9 mouse cellular contexts compared by ENCODE assay signal in the genomic region with DNA sequence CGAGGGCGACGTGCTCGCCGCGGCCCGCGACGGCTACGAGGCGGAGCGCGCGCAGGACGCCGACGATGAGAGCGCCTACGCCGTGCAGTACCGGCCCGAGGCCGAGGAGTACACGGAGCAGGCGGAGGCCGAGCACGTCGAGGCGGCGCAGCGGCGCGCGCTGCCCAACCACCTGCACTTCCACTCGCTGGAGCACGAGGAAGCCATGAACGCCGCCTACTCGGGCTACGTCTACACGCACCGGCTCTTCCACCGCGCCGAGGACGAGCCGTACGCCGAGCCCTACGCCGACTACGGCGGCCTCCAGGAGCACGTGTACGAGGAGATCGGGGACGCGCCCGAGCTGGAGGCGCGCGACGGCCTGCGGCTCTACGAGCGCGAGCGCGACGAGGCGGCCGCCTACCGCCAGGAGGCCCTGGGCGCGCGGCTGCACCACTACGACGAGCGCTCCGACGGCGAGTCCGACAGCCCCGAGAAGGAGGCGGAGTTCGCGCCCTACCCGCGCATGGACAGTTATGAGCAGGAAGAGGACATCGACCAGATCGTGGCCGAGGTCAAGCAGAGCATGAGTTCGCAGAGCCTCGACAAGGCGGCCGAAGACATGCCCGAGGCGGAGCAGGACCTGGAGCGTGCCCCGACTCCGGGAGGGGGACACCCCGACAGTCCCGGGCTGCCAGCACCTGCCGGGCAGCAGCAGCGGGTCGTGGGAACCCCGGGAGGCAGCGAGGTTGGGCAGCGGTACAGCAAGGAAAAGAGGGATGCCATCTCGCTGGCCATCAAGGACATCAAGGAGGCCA.
A peak's percentile ranks its signal among the peaks of the same experiment; 100 is the strongest.
DNase-seq lines count a peak whose midpoint lies in the region; ATAC-seq and TF ChIP-seq lines count a peak whose summit lies in the region.
"Had no signal": no experiment of that assay in that cellular context is flagged by ENCODE, and none has a peak within 500 bp of the region (broad histone marks: within the 10 kb centered on the region; RNA-seq: fewer than 3 reads in every experiment).

No protein-coding gene starts in this region.

- peaks cover 4% of the 10 kb centered on the region; the same call in 1 of the 2 replicates for H3K27me3 ChIP-seq in hindbrain, embryonic 16.5 days (replicated peaks; ENCODE audit: control insufficient read depth, insufficient read depth, low read length)

- 21% methylated on average over 96 of the region's 110 CpGs for WGBS in hindbrain, embryonic 16.5 days

- H3K36me3 ChIP-seq in ES-E14 (ENCODE audit: control insufficient read depth, insufficient read depth, low read length, poor library complexity, severe bottlenecking): no peaks in the 10 kb centered on the region
- H3K36me3 ChIP-seq in hindbrain, embryonic 16.5 days (ENCODE audit: control insufficient read depth, insufficient read depth, low read length): no peaks in the 10 kb centered on the region

- no peaks in the 10 kb centered on the region for H3K4me1 ChIP-seq in ES-E14 (ENCODE audit: control insufficient read depth in 2 of 2, insufficient read depth in 2 of 2, low read length in 2 of 2, poor library complexity in 1 of 2)
- peaks cover 9% of the 10 kb centered on the region for H3K4me1 ChIP-seq in hindbrain, embryonic 16.5 days (ENCODE audit: control insufficient read depth, insufficient read depth, low read depth, low read length)

- H3K9ac ChIP-seq in ES-E14 (ENCODE audit: insufficient read depth, low read depth, low read length, poor library complexity, severe bottlenecking): peak overlapping the region; percentile 19; the same call in 1 of the 2 replicates
- H3K9ac ChIP-seq in hindbrain, embryonic 16.5 days (ENCODE audit: low read depth, low read length): peak overlapping the region; percentile 53

- H3K4me2 ChIP-seq in hindbrain, embryonic 16.5 days (ENCODE audit: low read length): peak overlapping the region; percentile 55

- no peak overlapping the region for H3K27ac ChIP-seq in ES-E14 (ENCODE audit: insufficient read depth, low read depth, low read length, poor library complexity, severe bottlenecking)
- H3K27ac ChIP-seq in hindbrain, embryonic 16.5 days (ENCODE audit: low read depth, low read length): no peak overlapping the region; the same call in 1 of the 2 replicates

- H3K9me3 ChIP-seq in ES-E14 (ENCODE audit: control insufficient read depth, insufficient read depth, low read depth, low read length): no peaks in the 10 kb centered on the region
- no peaks in the 10 kb centered on the region for H3K9me3 ChIP-seq in hindbrain, embryonic 16.5 days (ENCODE audit: control insufficient read depth, low read length)

- DNase-seq in ES-E14 (ENCODE audit: low read depth, low spot score): peak; percentile 40
- peak; percentile 19 for DNase-seq in c-Kit-positive CD71-negative TER-119-negative erythroid progenitor cells, embryonic 14.5 days (ENCODE audit: low read depth)
- peak; percentile 4 to 20 for DNase-seq in gastrocnemius, adult 8-10 months (ENCODE audit: low spot score in 2 of 2)
- DNase-seq in left cerebral cortex, adult 9 months (ENCODE audit: low spot score in 2 of 2): peak; percentile 37 to 55
- peak; percentile 20 for DNase-seq in lung, postnatal 36 days
- DNase-seq in right cerebral cortex, postnatal 25 days: peak; percentile 64
- no peak for DNase-seq in spleen, adult 18-20 months

- peak; percentile 70 for ATAC-seq in hindbrain, embryonic 16.5 days

- in situ Hi-C loops in ES-E14 (cut with MboI; ENCODE audit: low sequenced_read_pairs in 2 of 2, unreplicated experiment in 2 of 2): no loop called here

- peak overlapping the region; percentile 55 to 60 for H3K4me3 ChIP-seq in ES-E14 (ENCODE audit: insufficient read depth in 1 of 2, low read depth in 1 of 2, low read length in 2 of 2, poor library complexity in 1 of 2, severe bottlenecking in 1 of 2)
- H3K4me3 ChIP-seq in hindbrain, embryonic 16.5 days (ENCODE audit: low read length): peak overlapping the region; percentile 29
- H3K4me3 ChIP-seq: myocyte had no signal

TF ChIP-seq in ES-E14, 5 proteins besides CTCF, POLR2A, EP300 and RAD21:
- TF ChIP-seq CHD2 (IDR thresholded peaks at IDR 0.05; ENCODE audit: low read depth, low read length): no peak
- TF ChIP-seq HCFC1 (IDR thresholded peaks at IDR 0.05; ENCODE audit: borderline replicate concordance, insufficient read depth, low read length): no peak
- no peak for TF ChIP-seq MAFK (IDR thresholded peaks at IDR 0.05; ENCODE audit: insufficient read depth, low read depth, low read length)
- no peak for TF ChIP-seq ZNF384 (IDR thresholded peaks at IDR 0.05; ENCODE audit: low read depth, low read length)
- no peak for TF ChIP-seq ZC3H11A (IDR thresholded peaks at IDR 0.05; ENCODE audit: borderline replicate concordance, low read depth, low read length)
TF ChIP-seq in ES-E14: peak in this region for 0.

Comparison
In these comparisons a context has a peak if more than half of its experiments do, and no peak if none do; other contexts are left out.
1. DNase-seq: peak in ES-E14 (single experiment), c-Kit-positive CD71-negative TER-119-negative erythroid progenitor cells, embryonic 14.5 days (single experiment), gastrocnemius, adult 8-10 months (2 of 2), left cerebral cortex, adult 9 months (2 of 2), lung, postnatal 36 days (single experiment) and right cerebral cortex, postnatal 25 days (single experiment); none in spleen, adult 18-20 months (0 of 2).